Comparison of ENCODE assay signal across 11 mouse cellular contexts in genomic region chr11:79696390-79697307, GRCm38 (mm10).
DNase-seq lines count a peak whose midpoint lies in the region; ATAC-seq and TF ChIP-seq lines count a peak whose summit lies in the region.
"Had no signal": no experiment of that assay in that cellular context is flagged by ENCODE, and none has a peak within 500 bp of the region (broad histone marks: within the 10 kb centered on the region; RNA-seq: fewer than 3 reads in every experiment).

No protein-coding gene starts in this region.

- H3K4me1 ChIP-seq in forebrain, embryonic 12.5 days: peaks cover 23% of the 10 kb centered on the region
- peaks cover 27% of the 10 kb centered on the region for H3K4me1 ChIP-seq in limb, embryonic 10.5 days
- peaks cover 6% of the 10 kb centered on the region; the same call in 1 of the 2 replicates for H3K4me1 ChIP-seq in neural tube, embryonic 14.5 days (ENCODE audit: control insufficient read depth, insufficient read depth, low read length)
- H3K4me1 ChIP-seq: lung, embryonic 15.5 days had no signal

- no peak overlapping the region for H3K4me3 ChIP-seq in left cerebral cortex, adult 2 months
- no peak overlapping the region for H3K4me3 ChIP-seq in forebrain, embryonic 12.5 days (replicated peaks)
- H3K4me3 ChIP-seq in limb, embryonic 10.5 days: no peak overlapping the region
- no peak overlapping the region for H3K4me3 ChIP-seq in neural tube, embryonic 14.5 days (ENCODE audit: low read depth, low read length)
- H3K4me3 ChIP-seq: lung, embryonic 15.5 days had no signal

- H3K36me3 ChIP-seq in forebrain, embryonic 12.5 days (replicated peaks): peaks cover 25% of the 10 kb centered on the region
- peaks cover 42% of the 10 kb centered on the region for H3K36me3 ChIP-seq in limb, embryonic 10.5 days
- peaks cover 9% of the 10 kb centered on the region for H3K36me3 ChIP-seq in neural tube, embryonic 14.5 days (ENCODE audit: control insufficient read depth, insufficient read depth, low read length)
- H3K36me3 ChIP-seq: lung, embryonic 15.5 days had no signal

- 51% methylated on average over 19 of the region's 19 CpGs for WGBS in forebrain, embryonic 12.5 days
- 65% methylated on average over 19 of the region's 19 CpGs for WGBS in limb, embryonic 10.5 days
- WGBS in neural tube, embryonic 14.5 days: 59% methylated on average over 19 of the region's 19 CpGs

- no peak for ATAC-seq in forebrain, embryonic 12.5 days (ENCODE audit: low FRiP score)
- peak; percentile 26; the same call in 1 of the 2 replicates for ATAC-seq in neural tube, embryonic 14.5 days (ENCODE audit: low read depth)

- H3K27me3 ChIP-seq in forebrain, embryonic 12.5 days: no peaks in the 10 kb centered on the region
- no peaks in the 10 kb centered on the region for H3K27me3 ChIP-seq in limb, embryonic 10.5 days (ENCODE audit: low read depth, poor library complexity, severe bottlenecking)
- H3K27me3 ChIP-seq in neural tube, embryonic 14.5 days (ENCODE audit: control insufficient read depth, insufficient read depth, low read length): no peaks in the 10 kb centered on the region
- H3K27me3 ChIP-seq: lung, embryonic 15.5 days had no signal

- TF ChIP-seq CTCF in left cerebral cortex, adult 2 months (IDR thresholded peaks at IDR 0.05): no peak

- no peak overlapping the region for H3K4me2 ChIP-seq in forebrain, embryonic 12.5 days
- no peak overlapping the region for H3K4me2 ChIP-seq in neural tube, embryonic 14.5 days (ENCODE audit: low read depth, low read length)
- H3K4me2 ChIP-seq: heart, embryonic 11.5 days; lung, embryonic 15.5 days had no signal

- no peak overlapping the region for H3K9ac ChIP-seq in forebrain, embryonic 12.5 days
- H3K9ac ChIP-seq in neural tube, embryonic 14.5 days (replicated peaks; ENCODE audit: low read depth, low read length): no peak overlapping the region
- H3K9ac ChIP-seq: lung, embryonic 15.5 days had no signal

- H3K9me3 ChIP-seq in forebrain, embryonic 12.5 days: no peaks in the 10 kb centered on the region
- H3K9me3 ChIP-seq in limb, embryonic 10.5 days (replicated peaks): no peaks in the 10 kb centered on the region
- no peaks in the 10 kb centered on the region for H3K9me3 ChIP-seq in neural tube, embryonic 14.5 days (ENCODE audit: control insufficient read depth, low read length)
- H3K9me3 ChIP-seq: lung, embryonic 15.5 days had no signal

- H3K27ac ChIP-seq in left cerebral cortex, adult 2 months: 0 out of 2 replicates have a peak overlapping the region, but pooled peaks have one; percentile 13
- peak overlapping the region; percentile 51 for H3K27ac ChIP-seq in forebrain, embryonic 12.5 days
- peak overlapping the region; percentile 73 for H3K27ac ChIP-seq in limb, embryonic 10.5 days
- peak overlapping the region; percentile 24; the same call in 1 of the 2 replicates for H3K27ac ChIP-seq in neural tube, embryonic 14.5 days (ENCODE audit: low read depth, low read length)
- H3K27ac ChIP-seq: lung, embryonic 15.5 days had no signal

- intact Hi-C loops in left cerebral cortex, adult 2 months (cut with DNase I): no loop called here

- no peak for DNase-seq in left cerebral cortex, adult 2 months (ENCODE audit: extremely low spot score in 1 of 2, low spot score in 2 of 2)
- no peak for DNase-seq in left cerebral cortex, adult 11 months (ENCODE audit: low spot score)
- DNase-seq in limb, embryonic 10.5 days (ENCODE audit: low spot score): no peak
- DNase-seq in thymus, postnatal 25 days: no peak
- no peak for DNase-seq in urinary bladder, postnatal 14 days (ENCODE audit: low spot score)
- DNase-seq in ovary, postnatal 14 days (ENCODE audit: low spot score): no peak
- DNase-seq: kidney, adult 8-10 months had no signal

Comparison
In these comparisons a context has a peak if more than half of its experiments do, and no peak if none do; other contexts are left out.
1. H3K27ac ChIP-seq: peak in every context shown above with its lines; median percentile 73 in limb, embryonic 10.5 days; 51 in forebrain, embryonic 12.5 days; 24 in neural tube, embryonic 14.5 days; 13 in left cerebral cortex, adult 2 months.